Mouse (Mus musculus): ENCODE measurements at regions not wholly inside any gene's neighbourhood (a gene's known extent, or its start where the extent isn't known, plus 50 kb on each side); places are given as distances from the start of the nearest gene placed in this dataset.
A peak's percentile ranks its signal among the peaks of the same experiment; 100 is the strongest.

GRCm38 (mm10) chr16:77237272-77237603, 223.7 kb downstream of the Usp25 start:
- DNase-seq (ENCODE audit: low spot score in 2 of 2), result no peak

- DNase-seq (ENCODE audit: low spot score in 2 of 2), result peak; percentile 52 to 78
Observed at GRCm38 (mm10) chr16:77236509-77237271, 223.2 kb downstream of the Usp25 start.

- DNase-seq (ENCODE audit: low spot score in 2 of 2), result peak in 1 of 2 experiments; percentile 37
Observed at GRCm38 (mm10) chr16:77236021-77236420, 222.5 kb downstream of the Usp25 start.

- DNase-seq (ENCODE audit: low spot score in 2 of 2), result no peak
Observed at GRCm38 (mm10) chr16:77235449-77235848, 221.9 kb downstream of the Usp25 start.

Measured in cerebellum, postnatal 4 days (tissue).